In genomic region chr7:93136061-93136460, GRCm38 (mm10) we compare ENCODE assay signal across 33 mouse cellular contexts. TPM values are rescaled to one million over a fixed set of nuclear protein-coding genes. Genes with fewer than 3 reads are reported as not detected.
DNase-seq lines count a peak whose midpoint lies in the region; ATAC-seq and TF ChIP-seq lines count a peak whose summit lies in the region.
"Had no signal": no experiment of that assay in that cellular context is flagged by ENCODE, and none has a peak within 500 bp of the region (broad histone marks: within the 10 kb centered on the region; RNA-seq: fewer than 3 reads in every experiment).

No protein-coding gene starts in this region.

- no peak overlapping the region for H3K4me3 ChIP-seq in gastrocnemius, adult 2 months
- H3K4me3 ChIP-seq in heart, embryonic 16.5 days (ENCODE audit: low read length): no peak overlapping the region
- H3K4me3 ChIP-seq in lung, postnatal 0 days (ENCODE audit: low read depth, low read length): no peak overlapping the region
- H3K4me3 ChIP-seq: embryonic facial prominence, embryonic 10.5 days; embryonic facial prominence, embryonic 15.5 days; forebrain, embryonic 12.5 days; heart, embryonic 15.5 days; hindbrain, embryonic 13.5 days; layer of hippocampus, adult 2 months; left cerebral cortex, adult 2 months; limb, embryonic 13.5 days had no signal

- H3K9ac ChIP-seq in heart, embryonic 16.5 days (ENCODE audit: low read length): no peak overlapping the region
- H3K9ac ChIP-seq in lung, postnatal 0 days (replicated peaks; ENCODE audit: low read depth): no peak overlapping the region
- H3K9ac ChIP-seq: embryonic facial prominence, embryonic 15.5 days; forebrain, embryonic 12.5 days; forebrain, postnatal 0 days; heart, embryonic 15.5 days; hindbrain, embryonic 13.5 days; limb, embryonic 13.5 days had no signal

- no peaks in the 10 kb centered on the region for H3K36me3 ChIP-seq in heart, embryonic 16.5 days (ENCODE audit: control insufficient read depth, insufficient read depth)
- no peaks in the 10 kb centered on the region for H3K36me3 ChIP-seq in lung, postnatal 0 days (ENCODE audit: insufficient read depth, low read length)
- H3K36me3 ChIP-seq: embryonic facial prominence, embryonic 10.5 days; embryonic facial prominence, embryonic 15.5 days; forebrain, embryonic 12.5 days; heart, embryonic 15.5 days; hindbrain, embryonic 13.5 days; limb, embryonic 13.5 days had no signal

- no peak overlapping the region for H3K4me2 ChIP-seq in heart, embryonic 16.5 days (ENCODE audit: low read depth, low read length)
- no peak overlapping the region for H3K4me2 ChIP-seq in lung, postnatal 0 days (replicated peaks; ENCODE audit: low read depth, low read length)
- H3K4me2 ChIP-seq: embryonic facial prominence, embryonic 15.5 days; forebrain, embryonic 12.5 days; heart, embryonic 15.5 days; hindbrain, embryonic 13.5 days; limb, embryonic 13.5 days; liver, embryonic 11.5 days; midbrain, embryonic 11.5 days had no signal

- 0 out of 2 replicates have a peak, but pooled peaks have one; percentile 18 for ATAC-seq in heart, embryonic 16.5 days (replicated peaks; ENCODE audit: extremely low read depth, insufficient read depth, low FRiP score)
- peak; percentile 58 for ATAC-seq in lung, postnatal 0 days
- ATAC-seq: forebrain, postnatal 0 days; intestine, embryonic 16.5 days; midbrain, embryonic 16.5 days; Patski had no signal

- intact Hi-C loops in gastrocnemius, adult 2 months (cut with DNase I): no loop called here
- intact Hi-C loops in heart, postnatal 14 days (cut with DNase I): no loop called here

- DNase-seq in gastrocnemius, adult 2 months: no peak
- no peak for DNase-seq in gastrocnemius, postnatal 4 days (ENCODE audit: low spot score in 2 of 2)
- DNase-seq in heart, postnatal 14 days: no peak
- DNase-seq in lung, postnatal 0 days (ENCODE audit: low spot score): peak; percentile 26
- DNase-seq in lung, postnatal 10 days: no peak
- DNase-seq in thymus, adult 18-20 months: no peak
- no peak for DNase-seq in embryo, embryonic 10.5 days (ENCODE audit: low spot score)
- DNase-seq: adrenal gland, postnatal 10 days; cerebellum, adult 11-12 months; cerebellum, postnatal 10 days; forebrain, postnatal 0 days; gastrocnemius, postnatal 10 days; kidney, adult 9 months; kidney, postnatal 25 days; right cerebral cortex, postnatal 25 days; thymus, postnatal 25 days had no signal

- H3K9me3 ChIP-seq in heart, embryonic 16.5 days (replicated peaks; ENCODE audit: control insufficient read depth, low read length): no peaks in the 10 kb centered on the region
- no peaks in the 10 kb centered on the region for H3K9me3 ChIP-seq in lung, postnatal 0 days (ENCODE audit: low read length)
- H3K9me3 ChIP-seq: embryonic facial prominence, embryonic 10.5 days; embryonic facial prominence, embryonic 15.5 days; forebrain, embryonic 12.5 days; heart, embryonic 15.5 days; hindbrain, embryonic 13.5 days; limb, embryonic 13.5 days had no signal

- H3K27ac ChIP-seq in gastrocnemius, adult 2 months: peak overlapping the region; percentile 63
- no peak overlapping the region for H3K27ac ChIP-seq in heart, embryonic 16.5 days (ENCODE audit: low read length)
- no peak overlapping the region for H3K27ac ChIP-seq in lung, postnatal 0 days (ENCODE audit: low read length)
- H3K27ac ChIP-seq: embryonic facial prominence, embryonic 10.5 days; embryonic facial prominence, embryonic 15.5 days; forebrain, embryonic 12.5 days; heart, embryonic 15.5 days; hindbrain, embryonic 13.5 days; layer of hippocampus, adult 2 months; left cerebral cortex, adult 2 months; limb, embryonic 13.5 days had no signal

- TF ChIP-seq EP300 in lung, postnatal 0 days (IDR thresholded peaks at IDR 0.05): peak; percentile 62

- H3K27me3 ChIP-seq in heart, embryonic 16.5 days (ENCODE audit: control insufficient read depth, insufficient read depth, low read length): no peaks in the 10 kb centered on the region
- no peaks in the 10 kb centered on the region for H3K27me3 ChIP-seq in lung, postnatal 0 days (replicated peaks; ENCODE audit: insufficient read depth, low read length)
- H3K27me3 ChIP-seq: embryonic facial prominence, embryonic 15.5 days; forebrain, embryonic 12.5 days; heart, embryonic 15.5 days; hindbrain, embryonic 13.5 days; limb, embryonic 13.5 days; Patski had no signal

- no peak for TF ChIP-seq CTCF in gastrocnemius, adult 2 months (IDR thresholded peaks at IDR 0.05)
- no peak for TF ChIP-seq CTCF in lung, postnatal 0 days (IDR thresholded peaks at IDR 0.05)

- WGBS in heart, embryonic 16.5 days: 52% methylated on average over 4 of the region's 4 CpGs
- WGBS in lung, postnatal 0 days: 46% methylated on average over 4 of the region's 4 CpGs

- H3K4me1 ChIP-seq in heart, embryonic 16.5 days (ENCODE audit: control insufficient read depth, insufficient read depth, low read length): no peaks in the 10 kb centered on the region
- H3K4me1 ChIP-seq in lung, postnatal 0 days (ENCODE audit: insufficient read depth, low read depth, low read length): no peaks in the 10 kb centered on the region
- H3K4me1 ChIP-seq: embryonic facial prominence, embryonic 10.5 days; embryonic facial prominence, embryonic 15.5 days; forebrain, embryonic 12.5 days; heart, embryonic 15.5 days; hindbrain, embryonic 13.5 days; limb, embryonic 13.5 days had no signal

RNA-seq across cellular contexts. Expression of gene Fam181b, which starts 56.4 kb away (rescaled TPM):
- 1 to 10 TPM; 1.1 to 1.4 TPM for total RNA-seq in gastrocnemius, adult 2 months (2021)
- 1 to 10 TPM; 3.9 to 4.4 TPM for total RNA-seq in gastrocnemius, postnatal 4 days (2021)
- polyA plus RNA-seq in heart, embryonic 16.5 days (2015; fragmentation: Nextera tagmentation; extraction: Ambion mirVana): 3.2 and 3.9 TPM in 2 replicates
- 1 to 10 TPM; 6.0 to 7.1 TPM for total RNA-seq in heart, postnatal 14 days (2021)
- 6.6 TPM in 2 replicates for polyA plus RNA-seq in lung, postnatal 0 days (2015; fragmentation: Nextera tagmentation; extraction: Ambion mirVana)
- total RNA-seq: granulocyte monocyte progenitor cell, adult 5-6 weeks; MEL; neutrophil, adult 5-6 weeks had no signal
- polyA plus RNA-seq: Patski had no signal
